Mouse (Mus musculus): ENCODE measurements at regions not wholly inside any gene's neighbourhood (a gene's known extent, or its start where the extent isn't known, plus 50 kb on each side); places are given as distances from the start of the nearest gene placed in this dataset.

DNA sequence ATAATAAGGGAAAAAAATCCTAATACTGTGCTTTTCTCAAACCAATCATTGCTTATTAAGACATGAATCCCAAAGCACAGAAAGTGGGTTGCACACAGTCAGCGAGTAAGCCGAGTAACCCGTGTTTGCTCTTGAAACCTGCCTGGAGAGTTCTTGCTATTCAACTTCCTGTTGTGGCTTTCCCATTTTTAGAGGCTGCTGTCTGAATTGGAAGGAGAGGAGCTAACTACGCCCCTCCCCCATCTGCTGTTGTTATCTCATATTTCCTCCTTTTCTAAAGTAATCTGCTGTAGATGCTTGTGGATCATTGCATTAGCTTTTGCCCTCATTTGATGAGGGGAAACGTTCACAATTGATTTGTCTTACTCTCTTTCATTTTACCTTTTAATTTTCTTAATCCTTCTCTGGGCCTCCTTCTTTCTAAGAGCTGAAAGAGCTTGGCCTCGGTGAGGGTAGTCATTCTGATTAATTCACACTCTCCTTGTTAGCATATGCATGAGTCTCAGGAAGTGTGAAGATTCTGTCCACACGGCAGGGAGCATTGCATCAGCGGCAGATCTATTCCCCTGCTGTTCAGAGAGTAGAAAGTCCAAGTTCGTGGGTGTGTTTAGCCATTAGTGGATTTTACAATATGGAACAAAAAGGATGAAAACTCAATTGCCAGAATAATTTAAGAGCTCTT is 1501.8 kb upstream of the Slc10a2 start:
- no peaks in the 10 kb centered on the region for H3K27me3 ChIP-seq (ENCODE audit: control insufficient read depth, insufficient read depth, low read length)
- peak overlapping the region; percentile 14; the same call in 1 of the 2 replicates for H3K4me2 ChIP-seq
- no peak overlapping the region for H3K27ac ChIP-seq (ENCODE audit: low read depth, low read length)
- no peaks in the 10 kb centered on the region for H3K36me3 ChIP-seq (ENCODE audit: control insufficient read depth, insufficient read depth, low read length)
- H3K4me3 ChIP-seq (ENCODE audit: low read depth, low read length), result no peak overlapping the region
- 23% methylated on average over 9 of the region's 9 CpGs for WGBS (ENCODE audit: insufficient replicate concordance)
- no peak for ATAC-seq (replicated peaks; ENCODE audit: insufficient number of reproducible peaks, low FRiP score, low TSS enrichment)
- no peak overlapping the region for H3K9ac ChIP-seq (ENCODE audit: low read depth, low read length)
- no peaks in the 10 kb centered on the region for H3K9me3 ChIP-seq (replicated peaks; ENCODE audit: control insufficient read depth, low read length)
- no peaks in the 10 kb centered on the region for H3K4me1 ChIP-seq (ENCODE audit: control insufficient read depth, insufficient read depth, low read length)

DNA sequence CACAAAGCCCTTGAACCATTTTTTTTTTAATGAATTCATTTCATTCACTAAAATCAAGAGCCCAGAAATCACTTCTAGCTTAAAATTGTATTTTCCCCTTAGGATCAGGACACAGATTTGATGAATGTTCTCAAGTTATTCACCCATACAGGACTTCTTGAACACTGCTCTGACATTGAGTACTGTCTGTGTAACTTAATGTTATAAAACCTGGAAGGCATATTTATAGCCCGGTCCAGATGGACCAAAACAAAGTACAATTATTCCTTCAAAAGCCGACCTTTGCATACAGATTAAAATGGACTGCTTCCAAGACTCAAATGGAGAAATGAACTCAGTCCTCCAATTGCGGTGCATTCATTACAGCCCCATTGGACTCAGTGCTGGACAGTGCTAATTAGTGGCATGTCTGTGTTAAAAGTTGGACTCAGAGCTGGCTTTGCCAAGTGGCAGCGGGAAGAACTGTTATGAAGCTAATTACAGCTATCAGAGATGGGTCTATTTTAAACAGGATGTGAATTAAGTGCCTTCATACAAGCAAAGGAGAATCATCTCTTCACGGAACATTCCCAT is 1499.2 kb upstream of the Slc10a2 start:
- Histone ChIP-seq H3K36me3 (ENCODE audit: control insufficient read depth, insufficient read depth, low read length) (no peaks in the 10 kb centered on the region), H3K27me3 (ENCODE audit: control insufficient read depth, insufficient read depth, low read length) (no peaks in the 10 kb centered on the region), H3K4me2 (no peak overlapping the region), H3K27ac (ENCODE audit: low read depth, low read length) (no peak overlapping the region), H3K9ac (ENCODE audit: low read depth, low read length) (no peak overlapping the region), H3K4me1 (ENCODE audit: control insufficient read depth, insufficient read depth, low read length) (no peaks in the 10 kb centered on the region), H3K9me3 (replicated peaks; ENCODE audit: control insufficient read depth, low read length) (no peaks in the 10 kb centered on the region), H3K4me3 (ENCODE audit: low read depth, low read length) (no peak overlapping the region)
- ATAC-seq (replicated peaks; ENCODE audit: insufficient number of reproducible peaks, low FRiP score, low TSS enrichment), result no peak
- 91% methylated on average over 5 of the region's 5 CpGs for WGBS (ENCODE audit: insufficient replicate concordance)

DNA sequence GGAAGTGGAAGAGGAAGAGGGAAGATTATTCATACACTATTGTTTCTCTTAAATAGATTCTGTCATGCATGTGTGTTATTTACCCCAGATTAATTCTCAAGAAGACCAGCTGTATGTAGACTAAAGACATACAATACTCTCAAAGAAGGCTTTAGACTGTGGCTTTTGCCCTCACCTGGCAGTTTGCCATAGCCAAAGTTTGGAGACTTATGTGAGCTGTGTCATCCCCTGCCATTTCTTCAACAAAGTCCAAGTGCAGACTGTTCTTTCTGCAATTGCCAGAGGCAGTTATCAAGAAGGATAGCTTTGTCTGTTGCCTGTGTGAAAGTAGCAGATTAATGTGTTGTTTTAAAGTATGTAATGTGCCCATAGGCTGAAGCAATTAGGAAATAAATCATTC is 1485.0 kb upstream of the Slc10a2 start:
- no peak overlapping the region for H3K4me3 ChIP-seq (ENCODE audit: low read depth, low read length)
- ATAC-seq (replicated peaks; ENCODE audit: insufficient number of reproducible peaks, low FRiP score, low TSS enrichment), result no peak
- no peaks in the 10 kb centered on the region for H3K36me3 ChIP-seq (ENCODE audit: control insufficient read depth, insufficient read depth, low read length)
- H3K4me1 ChIP-seq (ENCODE audit: control insufficient read depth, insufficient read depth, low read length), result no peaks in the 10 kb centered on the region
- H3K9me3 ChIP-seq (replicated peaks; ENCODE audit: control insufficient read depth, low read length), result no peaks in the 10 kb centered on the region
- no peak overlapping the region for H3K27ac ChIP-seq (ENCODE audit: low read depth, low read length)
- no peaks in the 10 kb centered on the region for H3K27me3 ChIP-seq (ENCODE audit: control insufficient read depth, insufficient read depth, low read length)
- no peak overlapping the region for H3K9ac ChIP-seq (ENCODE audit: low read depth, low read length)
- no peak overlapping the region for H3K4me2 ChIP-seq

DNA sequence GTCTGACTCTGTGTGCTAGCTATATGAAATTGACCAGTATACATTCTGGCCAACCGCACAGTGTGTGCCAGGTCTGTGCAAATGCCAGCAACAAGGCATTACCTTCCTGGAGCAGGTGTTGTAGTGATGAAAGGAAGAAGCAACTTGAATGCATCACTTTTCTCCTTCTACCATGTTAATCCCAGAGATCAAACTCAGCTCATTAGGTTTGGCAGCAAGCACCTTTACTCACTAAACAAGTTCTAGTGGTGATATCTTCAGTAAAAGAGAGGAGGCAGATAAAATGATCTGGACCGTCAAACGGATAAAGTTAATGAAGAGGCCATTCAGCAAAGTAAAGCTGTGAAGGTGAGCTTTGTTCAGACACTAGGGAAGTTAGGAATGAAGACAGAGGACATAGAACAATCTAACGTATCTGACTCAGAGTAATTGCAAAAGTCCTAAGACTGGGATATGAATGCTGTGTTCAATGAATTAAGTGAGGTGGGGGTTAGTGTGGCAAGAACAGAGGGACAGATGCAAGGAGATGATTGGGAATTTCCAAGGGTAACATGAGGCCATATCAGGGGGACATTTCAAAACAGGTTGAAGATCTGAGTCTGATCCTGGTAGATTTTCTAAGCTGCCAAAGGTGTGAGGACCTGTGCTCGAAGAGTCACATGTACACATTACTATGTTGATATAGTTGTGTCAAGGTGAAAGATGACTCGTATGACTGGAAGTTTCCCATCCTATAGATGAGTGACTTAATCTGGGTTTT is 1478.4 kb upstream of the Slc10a2 start:
- no peak for ATAC-seq (replicated peaks; ENCODE audit: insufficient number of reproducible peaks, low FRiP score, low TSS enrichment)
- no peak overlapping the region for H3K4me2 ChIP-seq
- no peaks in the 10 kb centered on the region for H3K36me3 ChIP-seq (ENCODE audit: control insufficient read depth, insufficient read depth, low read length)
- H3K4me3 ChIP-seq (ENCODE audit: low read depth, low read length), result no peak overlapping the region
- no peaks in the 10 kb centered on the region for H3K27me3 ChIP-seq (ENCODE audit: control insufficient read depth, insufficient read depth, low read length)
- no peaks in the 10 kb centered on the region for H3K4me1 ChIP-seq (ENCODE audit: control insufficient read depth, insufficient read depth, low read length)
- H3K9ac ChIP-seq (ENCODE audit: low read depth, low read length), result no peak overlapping the region
- H3K9me3 ChIP-seq (replicated peaks; ENCODE audit: control insufficient read depth, low read length), result no peaks in the 10 kb centered on the region
- no peak overlapping the region for H3K27ac ChIP-seq (ENCODE audit: low read depth, low read length)
- 78% methylated on average over 6 of the region's 6 CpGs for WGBS (ENCODE audit: insufficient replicate concordance)

DNA sequence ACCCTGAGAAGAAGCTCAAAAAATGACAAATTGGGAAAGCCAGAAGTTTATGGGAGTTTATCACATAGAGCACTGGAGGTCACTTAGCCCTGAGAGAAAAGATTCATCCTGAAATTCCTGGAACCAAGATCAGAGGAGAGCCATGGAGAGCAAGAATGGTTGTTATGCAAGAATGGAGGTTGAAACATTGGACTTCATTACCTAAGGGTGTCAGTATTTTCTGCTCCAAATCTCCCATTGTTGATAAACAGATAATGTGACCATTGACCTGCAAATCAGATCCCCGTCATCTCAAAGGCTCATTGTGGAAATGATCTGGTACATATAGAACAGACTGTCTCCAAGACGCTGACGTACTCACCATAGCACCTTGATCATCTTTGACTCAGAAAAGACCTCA is 1477.6 kb upstream of the Slc10a2 start:
- no peaks in the 10 kb centered on the region for H3K4me1 ChIP-seq (ENCODE audit: control insufficient read depth, insufficient read depth, low read length)
- ATAC-seq (replicated peaks; ENCODE audit: insufficient number of reproducible peaks, low FRiP score, low TSS enrichment), result no peak
- 82% methylated on average over 3 of the region's 3 CpGs for WGBS (ENCODE audit: insufficient replicate concordance)
- H3K27ac ChIP-seq (ENCODE audit: low read depth, low read length), result no peak overlapping the region
- no peaks in the 10 kb centered on the region for H3K36me3 ChIP-seq (ENCODE audit: control insufficient read depth, insufficient read depth, low read length)
- H3K4me3 ChIP-seq (ENCODE audit: low read depth, low read length), result no peak overlapping the region
- no peak overlapping the region for H3K9ac ChIP-seq (ENCODE audit: low read depth, low read length)
- H3K9me3 ChIP-seq (replicated peaks; ENCODE audit: control insufficient read depth, low read length), result no peaks in the 10 kb centered on the region
- H3K27me3 ChIP-seq (ENCODE audit: control insufficient read depth, insufficient read depth, low read length), result no peaks in the 10 kb centered on the region
- H3K4me2 ChIP-seq, result no peak overlapping the region

DNA sequence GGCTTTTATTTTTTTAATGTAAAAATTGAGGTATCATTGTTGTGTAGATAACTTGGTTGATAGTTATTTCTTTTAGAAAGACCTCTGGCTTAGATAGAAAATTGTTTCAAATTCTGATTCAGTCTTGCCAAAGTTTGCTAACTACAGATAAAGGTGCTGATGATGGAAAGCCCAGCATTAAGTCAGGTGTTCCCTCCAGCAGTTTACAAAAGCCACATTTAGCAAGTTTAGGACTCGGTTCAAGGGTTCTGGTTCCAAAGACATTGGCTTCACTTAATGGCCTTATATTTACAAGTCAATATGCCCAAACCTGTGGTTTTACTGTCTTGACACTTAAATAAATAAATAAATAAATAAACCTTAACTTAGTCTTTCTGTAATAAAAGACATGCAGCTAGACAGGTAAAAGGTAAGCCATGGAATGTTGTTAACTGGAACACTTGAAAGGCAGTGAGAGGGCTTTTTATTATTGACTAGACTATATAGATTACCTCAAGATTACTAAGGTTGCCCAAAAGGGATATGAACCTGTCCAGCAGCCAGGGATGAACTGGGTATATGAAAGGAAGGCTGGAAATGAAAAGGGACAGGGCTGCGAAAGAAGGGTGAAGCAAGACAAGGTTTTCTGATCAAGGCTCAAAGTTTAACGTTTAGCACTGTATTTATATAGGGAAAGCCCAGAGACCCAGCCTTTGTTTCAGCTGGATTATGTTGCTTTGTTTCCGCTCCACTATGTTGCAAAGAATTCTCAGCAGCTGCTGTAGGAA is 1472.9 kb upstream of the Slc10a2 start:
- Histone ChIP-seq H3K27ac (ENCODE audit: low read depth, low read length) (no peak overlapping the region), H3K27me3 (ENCODE audit: control insufficient read depth, insufficient read depth, low read length) (no peaks in the 10 kb centered on the region), H3K9me3 (replicated peaks; ENCODE audit: control insufficient read depth, low read length) (no peaks in the 10 kb centered on the region), H3K4me3 (ENCODE audit: low read depth, low read length) (no peak overlapping the region), H3K4me1 (ENCODE audit: control insufficient read depth, insufficient read depth, low read length) (no peaks in the 10 kb centered on the region), H3K4me2 (no peak overlapping the region), H3K9ac (ENCODE audit: low read depth, low read length) (no peak overlapping the region), H3K36me3 (ENCODE audit: control insufficient read depth, insufficient read depth, low read length) (no peaks in the 10 kb centered on the region)
- WGBS (ENCODE audit: insufficient replicate concordance), result 76% methylated on average over 4 of the region's 4 CpGs
- ATAC-seq (replicated peaks; ENCODE audit: insufficient number of reproducible peaks, low FRiP score, low TSS enrichment), result no peak

DNA sequence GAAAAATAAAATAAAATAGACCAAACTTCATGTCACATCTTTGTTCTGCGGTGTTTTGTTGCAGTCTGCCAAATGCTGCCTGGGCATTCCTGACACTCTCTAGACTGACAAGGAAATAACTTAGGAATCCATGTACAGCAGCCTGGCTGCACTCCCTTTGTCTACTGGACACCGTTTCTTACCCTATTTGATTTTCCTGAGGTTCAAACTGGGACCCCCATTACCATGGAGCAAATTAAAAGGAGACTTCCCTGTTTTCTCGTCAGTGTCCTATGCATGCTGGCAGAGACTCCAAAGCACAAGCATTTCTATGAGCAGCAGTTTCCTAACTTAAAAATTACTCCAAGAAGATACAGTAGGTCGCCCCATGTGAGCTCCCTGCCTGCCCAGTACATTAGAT is 1470.1 kb upstream of the Slc10a2 start:
- WGBS (ENCODE audit: insufficient replicate concordance), result 64% methylated on average over 4 of the region's 4 CpGs
- no peak overlapping the region for H3K27ac ChIP-seq (ENCODE audit: low read depth, low read length)

DNA sequence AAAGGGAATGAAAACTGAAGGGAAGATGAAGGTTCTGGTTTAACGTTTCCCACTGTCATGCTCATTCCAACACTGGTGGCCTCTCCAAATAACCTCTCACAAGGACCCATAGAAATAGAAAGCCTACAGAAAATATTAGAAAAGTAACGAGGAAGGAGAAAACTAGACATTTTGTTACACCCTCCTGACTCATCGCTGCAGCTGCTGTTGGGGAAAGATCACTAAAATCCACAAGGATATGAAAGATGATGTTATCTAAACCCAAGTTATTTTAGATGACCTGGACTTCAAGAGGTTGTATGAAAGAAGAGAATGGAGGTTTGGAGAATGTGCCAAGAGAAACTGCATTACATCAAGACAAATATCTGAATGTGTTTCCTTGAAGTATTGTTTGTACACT is 1468.3 kb upstream of the Slc10a2 start:
- Histone ChIP-seq H3K9ac (ENCODE audit: low read depth, low read length) (no peak overlapping the region), H3K4me1 (ENCODE audit: control insufficient read depth, insufficient read depth, low read length) (no peaks in the 10 kb centered on the region), H3K27ac (ENCODE audit: low read depth, low read length) (no peak overlapping the region), H3K9me3 (replicated peaks; ENCODE audit: control insufficient read depth, low read length) (no peaks in the 10 kb centered on the region), H3K4me3 (ENCODE audit: low read depth, low read length) (no peak overlapping the region), H3K36me3 (ENCODE audit: control insufficient read depth, insufficient read depth, low read length) (no peaks in the 10 kb centered on the region), H3K27me3 (ENCODE audit: control insufficient read depth, insufficient read depth, low read length) (no peaks in the 10 kb centered on the region), H3K4me2 (no peak overlapping the region)
- 80% methylated on average over 3 of the region's 3 CpGs for WGBS (ENCODE audit: insufficient replicate concordance)
- no peak for ATAC-seq (replicated peaks; ENCODE audit: insufficient number of reproducible peaks, low FRiP score, low TSS enrichment)

More for the DNA sequence above, 1470.1 kb upstream of the Slc10a2 start:
- Histone ChIP-seq H3K9ac (ENCODE audit: low read depth, low read length) (no peak overlapping the region), H3K4me2 (no peak overlapping the region), H3K4me3 (ENCODE audit: low read depth, low read length) (no peak overlapping the region), H3K36me3 (ENCODE audit: control insufficient read depth, insufficient read depth, low read length) (no peaks in the 10 kb centered on the region), H3K9me3 (replicated peaks; ENCODE audit: control insufficient read depth, low read length) (no peaks in the 10 kb centered on the region), H3K4me1 (ENCODE audit: control insufficient read depth, insufficient read depth, low read length) (no peaks in the 10 kb centered on the region), H3K27me3 (ENCODE audit: control insufficient read depth, insufficient read depth, low read length) (no peaks in the 10 kb centered on the region)
- ATAC-seq (replicated peaks; ENCODE audit: insufficient number of reproducible peaks, low FRiP score, low TSS enrichment), result no peak

All from heart, embryonic 11.5 days (tissue).